Mouse (Mus musculus) spleen, adult 2 months (tissue): ENCODE measurements around the gene Pitpnm2.

ENCODE experiments used
- CTCF ChIP-seq: fragments of 200-500 bp; IDR thresholded peaks from 2 replicates; pipeline ENCODE4 v1.5.1; 2011; ENCODE audit warnings: mild to moderate bottlenecking, inconsistent platforms; ENCODE audit not compliant: insufficient read depth, insufficient read length, insufficient replicate concordance; ENCODE audit errors: extremely low read depth
- POLR2A ChIP-seq: fragments of 200-500 bp; IDR thresholded peaks from 2 replicates; pipeline ENCODE4 v1.6.1; 2011; ENCODE audit warnings: low read depth, low read length, inconsistent platforms

DNA sequence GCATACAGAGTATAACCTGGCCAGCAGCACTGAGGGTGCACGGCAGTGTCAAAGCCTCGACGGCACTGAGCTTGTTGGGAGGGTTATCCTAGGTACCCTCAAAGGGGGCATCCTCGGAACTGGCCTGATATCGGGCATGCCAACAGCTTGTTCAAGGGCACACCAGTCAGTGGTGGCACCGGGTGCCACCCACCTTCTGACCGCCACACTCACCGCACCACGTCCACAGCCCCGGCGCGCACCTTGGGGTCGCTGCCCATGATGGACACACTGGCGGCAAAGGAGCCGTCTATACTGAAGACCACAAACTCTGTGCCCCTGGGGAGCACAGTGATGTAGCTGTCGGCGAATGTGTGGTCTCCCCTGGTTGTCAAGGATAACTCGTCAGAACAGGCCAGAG is 127.2 kb downstream of the Pitpnm2 start:
- TF ChIP-seq CTCF (no peak), POLR2A (no peak)
